Mouse (Mus musculus) hindbrain, embryonic 13.5 days (tissue): ENCODE data around the gene Dstyk. TPM values are rescaled to one million over a fixed set of nuclear protein-coding genes. Genes with fewer than 3 reads are reported as not detected.

Experiments used
- ATAC-seq: fragments of 200-750 bp; cut with Nextera tagmentation; 2 replicates; pipeline ENCODE4 v1.8.0; 2017; ENCODE audit warnings: moderate TSS enrichment; ENCODE audit not compliant: low FRiP score
- H3K27ac ChIP-seq: fragments of 300-500 bp; sonication (generic); 2 replicates; pipeline ENCODE4 v1.5.1; 2015; ENCODE audit warnings: inconsistent platforms, mild to moderate bottlenecking, moderate library complexity
- H3K27me3 ChIP-seq: fragments of 300-500 bp; sonication (generic); 2 replicates; pipeline ENCODE4 v1.6.1; 2015; ENCODE audit warnings: mild to moderate bottlenecking, inconsistent platforms
- H3K36me3 ChIP-seq: fragments of 300-500 bp; sonication (generic); 2 replicates; pipeline ENCODE4 v1.6.1; 2015; ENCODE audit warnings: mild to moderate bottlenecking, inconsistent platforms
- H3K4me1 ChIP-seq: fragments of 300-500 bp; sonication (generic); replicated peaks from 2 replicates; pipeline ENCODE4 v1.6.1; 2015; ENCODE audit warnings: inconsistent platforms
- H3K4me2 ChIP-seq: fragments of 300-500 bp; sonication (generic); 2 replicates; pipeline ENCODE4 v1.6.1; 2015; ENCODE audit warnings: inconsistent platforms, mild to moderate bottlenecking, moderate library complexity
- H3K4me3 ChIP-seq: fragments of 300-500 bp; sonication (generic); 2 replicates; pipeline ENCODE4 v1.5.1; 2015; ENCODE audit warnings: mild to moderate bottlenecking, inconsistent platforms
- H3K9ac ChIP-seq: fragments of 300-500 bp; sonication (generic); 2 replicates; pipeline ENCODE4 v1.6.1; 2015; ENCODE audit warnings: mild to moderate bottlenecking, inconsistent platforms
- H3K9me3 ChIP-seq: fragments of 300-500 bp; sonication (generic); 2 replicates; pipeline ENCODE4 v1.6.1; 2016; ENCODE audit warnings: inconsistent platforms
- WGBS: fragments of 180-500 bp; shearing (Covaris S2); methylation state at CpG from one replicate; pipeline ENCODE4 v1.1.7; 2015; 5-methylcytosine and 5-hydroxymethylcytosine counted together
- polyA plus RNA-seq: library from polyadenylated mRNA; unstranded; fragments of >200 nt; fragmentation: Nextera tagmentation; extraction: Ambion mirVana; gene quantifications from 2 replicates; pipeline ENCODE4 v1.2.1, GENCODE M21; 2015

Gene Dstyk
- polyA plus RNA-seq, 1 experiment from 2014 or later: 10.0 TPM

- H3K9ac ChIP-seq: peak within 1 kb of the TSS; percentile 96
- WGBS: under 1% methylated on average over 50 of the region's 50 CpGs
- H3K27me3 ChIP-seq: no peaks in the 10 kb centered on the region
- H3K36me3 ChIP-seq: no peaks in the 10 kb centered on the region
- H3K4me3 ChIP-seq: peak within 1 kb of the TSS; percentile 83
- peaks cover 63% of the 10 kb centered on the region for H3K4me1 ChIP-seq
- no peaks in the 10 kb centered on the region for H3K9me3 ChIP-seq
- H3K4me2 ChIP-seq: peak within 1 kb of the TSS; percentile 89
- peak; percentile 22 for ATAC-seq
- H3K27ac ChIP-seq: peak within 1 kb of the TSS; percentile 94
These were observed 26.4 kb upstream of the Dstyk start, which contains the start of gene Tmcc2 for GRCm38 (mm10) chr1:132390691-132391579. Tmcc2 (minus strand) TSS chr1:132391281.

GRCm38 (mm10) chr1:132391580-132392022 lies 25.8 kb upstream of the Dstyk start:
- WGBS: 0% methylated on average over 32 of the region's 54 CpGs
- no peaks in the 10 kb centered on the region for H3K36me3 ChIP-seq

GRCm38 (mm10) chr1:132392872-132393271 lies 24.5 kb upstream of the Dstyk start:
- no peak for ATAC-seq
- Histone ChIP-seq H3K9ac (no peak overlapping the region), H3K27me3 (no peaks in the 10 kb centered on the region), H3K9me3 (no peaks in the 10 kb centered on the region), H3K36me3 (no peaks in the 10 kb centered on the region), H3K27ac (no peak overlapping the region; the same call in 1 of the 2 replicates), H3K4me3 (no peak overlapping the region), H3K4me2 (no peak overlapping the region), H3K4me1 (peaks cover 47% of the 10 kb centered on the region)
- 63% methylated on average over 5 of the region's 5 CpGs for WGBS

More at GRCm38 (mm10) chr1:132391580-132392022, 25.8 kb upstream of the Dstyk start:
- peak overlapping the region; percentile 83 for H3K4me3 ChIP-seq
- H3K9ac ChIP-seq: peak overlapping the region; percentile 96
- H3K4me2 ChIP-seq: peak overlapping the region; percentile 89
- no peaks in the 10 kb centered on the region for H3K9me3 ChIP-seq
- H3K27me3 ChIP-seq: no peaks in the 10 kb centered on the region
- H3K27ac ChIP-seq: peak overlapping the region; percentile 94
- H3K4me1 ChIP-seq: peaks cover 56% of the 10 kb centered on the region
- ATAC-seq: peak; percentile 94

GRCm38 (mm10) chr1:132396705-132397104 lies 20.6 kb upstream of the Dstyk start:
- H3K27me3 ChIP-seq: no peaks in the 10 kb centered on the region
- no peak overlapping the region for H3K4me3 ChIP-seq
- H3K36me3 ChIP-seq: no peaks in the 10 kb centered on the region
- WGBS: 69% methylated on average over 2 of the region's 2 CpGs
- H3K4me2 ChIP-seq: no peak overlapping the region
- ATAC-seq: no peak
- no peak overlapping the region for H3K9ac ChIP-seq
- no peaks in the 10 kb centered on the region for H3K9me3 ChIP-seq
- peaks cover 16% of the 10 kb centered on the region for H3K4me1 ChIP-seq
- H3K27ac ChIP-seq: no peak overlapping the region

GRCm38 (mm10) chr1:132400538-132400937 lies 16.8 kb upstream of the Dstyk start:
- ATAC-seq: no peak
- no peak overlapping the region for H3K4me3 ChIP-seq
- H3K27me3 ChIP-seq: no peaks in the 10 kb centered on the region
- 71% methylated on average over 1 of the region's 1 CpGs for WGBS
- H3K4me1 ChIP-seq: no peaks in the 10 kb centered on the region
- H3K27ac ChIP-seq: no peak overlapping the region
- H3K9me3 ChIP-seq: no peaks in the 10 kb centered on the region
- H3K36me3 ChIP-seq: no peaks in the 10 kb centered on the region
- H3K4me2 ChIP-seq: no peak overlapping the region
- H3K9ac ChIP-seq: no peak overlapping the region

GRCm38 (mm10) chr1:132401843-132402242 lies 15.5 kb upstream of the Dstyk start:
- H3K36me3 ChIP-seq: no peaks in the 10 kb centered on the region
- no peak overlapping the region for H3K4me2 ChIP-seq
- 95% methylated on average over 1 of the region's 1 CpGs for WGBS
- ATAC-seq: no peak
- no peaks in the 10 kb centered on the region for H3K4me1 ChIP-seq
- no peaks in the 10 kb centered on the region for H3K27me3 ChIP-seq
- H3K27ac ChIP-seq: no peak overlapping the region
- no peaks in the 10 kb centered on the region for H3K9me3 ChIP-seq
- no peak overlapping the region for H3K9ac ChIP-seq
- no peak overlapping the region for H3K4me3 ChIP-seq

GRCm38 (mm10) chr1:132410657-132411056 lies 6.7 kb upstream of the Dstyk start:
- WGBS: 85% methylated on average over 3 of the region's 3 CpGs
- Histone ChIP-seq H3K36me3 (no peaks in the 10 kb centered on the region), H3K9me3 (no peaks in the 10 kb centered on the region), H3K27me3 (no peaks in the 10 kb centered on the region), H3K9ac (no peak overlapping the region), H3K4me3 (no peak overlapping the region), H3K27ac (no peak overlapping the region), H3K4me1 (no peaks in the 10 kb centered on the region), H3K4me2 (no peak overlapping the region)
- no peak for ATAC-seq

GRCm38 (mm10) chr1:132416244-132416942 lies 962 bp upstream of the Dstyk start:
- Histone ChIP-seq H3K36me3 (no peaks in the 10 kb centered on the region), H3K4me2 (peak overlapping the region; percentile 73), H3K27ac (no peak overlapping the region), H3K4me1 (peaks cover 27% of the 10 kb centered on the region), H3K9me3 (no peaks in the 10 kb centered on the region), H3K4me3 (0 out of 2 replicates have a peak overlapping the region, but pooled peaks have one; percentile 56), H3K27me3 (no peaks in the 10 kb centered on the region), H3K9ac (no peak overlapping the region)
- no peak for ATAC-seq
- WGBS: 76% methylated on average over 8 of the region's 8 CpGs

GRCm38 (mm10) chr1:132416943-132417290 lies 438 bp upstream of the Dstyk start:
- Histone ChIP-seq H3K36me3 (no peaks in the 10 kb centered on the region), H3K9me3 (no peaks in the 10 kb centered on the region), H3K27ac (peak overlapping the region; percentile 92), H3K4me3 (peak overlapping the region; percentile 56), H3K27me3 (no peaks in the 10 kb centered on the region), H3K4me1 (peaks cover 27% of the 10 kb centered on the region), H3K4me2 (peak overlapping the region; percentile 73), H3K9ac (peak overlapping the region; percentile 84)
- no peak for ATAC-seq
- WGBS: 21% methylated on average over 6 of the region's 6 CpGs

GRCm38 (mm10) chr1:132420206-132420605 lies 2.9 kb downstream of the Dstyk start:
- H3K27ac ChIP-seq: no peak overlapping the region
- no peak overlapping the region for H3K4me3 ChIP-seq
- ATAC-seq: no peak
- H3K36me3 ChIP-seq: peaks cover 5% of the 10 kb centered on the region; the same call in 1 of the 2 replicates
- H3K4me2 ChIP-seq: no peak overlapping the region
- 78% methylated on average over 2 of the region's 2 CpGs for WGBS
- H3K27me3 ChIP-seq: no peaks in the 10 kb centered on the region
- H3K4me1 ChIP-seq: peaks cover 29% of the 10 kb centered on the region
- no peaks in the 10 kb centered on the region for H3K9me3 ChIP-seq
- H3K9ac ChIP-seq: no peak overlapping the region

GRCm38 (mm10) chr1:132420662-132421061 lies 3.3 kb downstream of the Dstyk start:
- peaks cover 5% of the 10 kb centered on the region; the same call in 1 of the 2 replicates for H3K36me3 ChIP-seq
- no peak overlapping the region for H3K27ac ChIP-seq
- H3K9ac ChIP-seq: no peak overlapping the region
- ATAC-seq: no peak
- peaks cover 33% of the 10 kb centered on the region for H3K4me1 ChIP-seq
- WGBS: 92% methylated on average over 7 of the region's 7 CpGs
- no peaks in the 10 kb centered on the region for H3K9me3 ChIP-seq
- no peak overlapping the region for H3K4me3 ChIP-seq
- H3K27me3 ChIP-seq: no peaks in the 10 kb centered on the region
- no peak overlapping the region for H3K4me2 ChIP-seq

- H3K27me3 ChIP-seq: no peaks in the 10 kb centered on the region
- H3K4me2 ChIP-seq: no peak overlapping the region
- H3K4me1 ChIP-seq: peaks cover 28% of the 10 kb centered on the region
- H3K9me3 ChIP-seq: no peaks in the 10 kb centered on the region
- no peak overlapping the region for H3K9ac ChIP-seq
- peaks cover 5% of the 10 kb centered on the region; the same call in 1 of the 2 replicates for H3K36me3 ChIP-seq
- no peak overlapping the region for H3K27ac ChIP-seq
- no peak overlapping the region for H3K4me3 ChIP-seq
- WGBS: 94% methylated on average over 5 of the region's 5 CpGs
- no peak for ATAC-seq
These were observed 5.7 kb downstream of the Dstyk start for GRCm38 (mm10) chr1:132422912-132423696.
